Mouse (Mus musculus) neural tube, embryonic 11.5 days (tissue): ENCODE data around the gene 6430548M08Rik. TPM values are rescaled to one million over a fixed set of nuclear protein-coding genes. Genes with fewer than 3 reads are reported as not detected.

ENCODE experiments used
- ATAC-seq: fragments of 200-750 bp; cut with Nextera tagmentation; 2 replicates; pipeline ENCODE4 v1.8.0; 2017; ENCODE audit warnings: moderate number of reproducible peaks, mild to moderate bottlenecking, moderate TSS enrichment, moderate library complexity; ENCODE audit not compliant: insufficient read depth, low FRiP score, low TSS enrichment
- DNase-seq: peaks from one replicate; pipeline ENCODE4 v3.0.0-alpha.2; 2015; ENCODE audit warnings: low spot score
- H3K27ac ChIP-seq: fragments of 300-500 bp; sonication (generic); 2 replicates; pipeline ENCODE4 v1.5.1; 2014; ENCODE audit warnings: low read depth, mild to moderate bottlenecking, low read length
- H3K27me3 ChIP-seq: fragments of 300-500 bp; sonication (generic); 2 replicates; pipeline ENCODE4 v1.6.1; 2014; ENCODE audit warnings: mild to moderate bottlenecking, low read length, mixed read lengths; ENCODE audit not compliant: control insufficient read depth, insufficient read depth
- H3K36me3 ChIP-seq: fragments of 300-500 bp; sonication (generic); 2 replicates; pipeline ENCODE4 v1.6.1; 2014; ENCODE audit warnings: mild to moderate bottlenecking, low read length, moderate library complexity, mixed read lengths; ENCODE audit not compliant: control insufficient read depth, insufficient read depth
- H3K4me1 ChIP-seq: fragments of 300-500 bp; sonication (generic); 2 replicates; pipeline ENCODE4 v1.6.1; 2014; ENCODE audit warnings: low read length, mixed read lengths; ENCODE audit not compliant: control insufficient read depth, insufficient read depth
- H3K4me2 ChIP-seq: fragments of 300-500 bp; sonication (generic); 2 replicates; pipeline ENCODE4 v1.6.1; 2014; ENCODE audit warnings: low read depth, mild to moderate bottlenecking, moderate library complexity
- H3K4me3 ChIP-seq: fragments of 300-500 bp; sonication (generic); 2 replicates; pipeline ENCODE4 v1.5.1; 2014; ENCODE audit warnings: low read depth, low read length
- H3K9ac ChIP-seq: fragments of 300-500 bp; sonication (generic); 2 replicates; pipeline ENCODE4 v1.6.1; 2014; ENCODE audit warnings: mild to moderate bottlenecking, low read length
- H3K9me3 ChIP-seq: fragments of 300-500 bp; sonication (generic); 2 replicates; pipeline ENCODE4 v1.6.1; 2016; ENCODE audit warnings: low read length; ENCODE audit not compliant: control insufficient read depth
- WGBS: fragments of 180-500 bp; shearing (Covaris S2); extraction: QIAGEN DNeasy Blood & Tissue Kit; methylation state at CpG from one replicate; pipeline ENCODE4 v1.1.7; 2014; 5-methylcytosine and 5-hydroxymethylcytosine counted together
- polyA plus RNA-seq: library from polyadenylated mRNA; unstranded; fragments of >200 nt; fragmentation: Nextera tagmentation; extraction: Ambion mirVana; gene quantifications from 2 replicates; pipeline ENCODE4 v1.2.1, GENCODE M21; 2014

Gene 6430548M08Rik
- polyA plus RNA-seq: 12.0 and 13.7 TPM in 2 replicates

DNA sequence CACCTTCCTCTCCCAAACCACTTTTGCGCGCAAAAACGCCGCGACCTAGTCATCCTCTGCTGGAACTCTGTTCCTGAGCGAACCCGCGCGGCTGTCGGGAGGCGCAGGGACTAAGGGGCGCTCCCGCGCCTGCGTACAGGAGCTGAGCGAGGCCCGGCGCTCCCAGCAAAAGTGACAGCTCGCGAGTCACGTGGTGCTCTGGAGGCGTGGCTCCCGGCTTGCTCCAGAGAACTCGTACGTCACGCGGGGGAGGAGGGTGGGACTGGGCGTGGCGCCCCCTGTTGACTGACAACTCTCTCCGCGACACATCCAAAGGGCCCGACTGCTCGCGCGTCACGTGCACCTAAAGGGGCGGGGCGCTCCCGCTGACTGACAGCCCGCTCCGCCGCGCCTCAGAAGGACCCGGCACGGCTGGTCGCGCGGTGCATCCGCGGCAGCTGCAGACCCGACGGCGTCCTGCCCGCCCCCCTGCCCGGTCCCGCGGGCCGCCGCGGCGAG lies at the start of gene 6430548M08Rik:
6430548M08Rik (plus strand) TSS at position 395 of the 498 bp plus-strand sequence.
- Histone ChIP-seq H3K27ac (peak within 1 kb of the TSS; percentile 67), H3K9ac (peak within 1 kb of the TSS; percentile 66), H3K4me3 (peak within 1 kb of the TSS; percentile 59), H3K9me3 (no peaks in the 10 kb centered on the region), H3K4me1 (peaks cover 5% of the 10 kb centered on the region), H3K4me2 (peak within 1 kb of the TSS; percentile 83), H3K36me3 (no peaks in the 10 kb centered on the region), H3K27me3 (peaks cover 15% of the 10 kb centered on the region)
- ATAC-seq (peak; percentile 94), DNase-seq (peak; percentile 100)
- WGBS: under 1% methylated on average over 56 of the region's 61 CpGs

DNA sequence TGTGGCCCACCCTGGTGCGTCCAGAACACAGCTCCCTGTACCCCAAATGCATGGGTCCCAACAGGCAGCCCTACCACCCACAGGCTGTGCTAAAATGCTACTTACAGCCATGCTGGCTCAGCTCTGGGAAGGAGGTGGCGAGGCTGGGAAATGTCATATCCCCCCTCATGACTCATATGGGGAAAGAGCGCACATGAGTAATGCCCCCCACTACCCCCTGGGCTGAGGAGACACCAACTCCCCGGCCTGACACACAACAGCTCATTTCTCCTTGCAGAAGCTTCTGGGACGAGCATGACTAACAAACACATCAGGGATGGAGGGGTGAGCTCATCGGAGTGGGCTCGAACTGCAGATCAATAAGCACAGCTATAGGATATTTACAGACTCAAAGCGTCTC lies 48.3 kb upstream of the 6430548M08Rik start:
- H3K4me2 ChIP-seq: no peak overlapping the region
- no peaks in the 10 kb centered on the region for H3K27me3 ChIP-seq
- no peak for DNase-seq
- H3K9me3 ChIP-seq: no peaks in the 10 kb centered on the region
- 89% methylated on average over 8 of the region's 8 CpGs for WGBS
- H3K9ac ChIP-seq: no peak overlapping the region
- no peaks in the 10 kb centered on the region for H3K4me1 ChIP-seq
- no peak overlapping the region for H3K27ac ChIP-seq
- no peaks in the 10 kb centered on the region for H3K36me3 ChIP-seq
- ATAC-seq: no peak
- no peak overlapping the region for H3K4me3 ChIP-seq

DNA sequence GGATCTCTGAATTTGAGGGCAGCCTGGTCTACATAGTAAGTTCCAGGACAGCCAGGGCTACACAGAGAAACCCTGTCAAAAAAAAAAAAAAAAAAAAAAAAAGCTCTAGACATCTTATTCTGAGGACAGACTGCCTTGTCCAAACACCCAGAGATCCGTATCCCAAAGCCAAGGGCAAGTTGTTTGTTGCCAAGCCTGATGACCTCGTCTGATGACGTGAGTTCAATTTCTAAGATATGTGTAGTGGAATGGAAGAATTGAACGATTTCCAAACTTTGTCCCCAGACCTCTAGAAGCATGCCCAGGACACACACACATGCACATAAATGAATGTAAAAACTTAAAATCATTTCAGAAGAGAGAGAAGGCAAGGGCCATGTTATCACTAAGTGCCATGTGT lies 47.7 kb upstream of the 6430548M08Rik start:
- ATAC-seq (no peak), DNase-seq (no peak)
- Histone ChIP-seq H3K9me3 (no peaks in the 10 kb centered on the region), H3K27me3 (no peaks in the 10 kb centered on the region), H3K27ac (no peak overlapping the region), H3K9ac (no peak overlapping the region), H3K4me1 (no peaks in the 10 kb centered on the region), H3K4me3 (no peak overlapping the region), H3K4me2 (no peak overlapping the region), H3K36me3 (no peaks in the 10 kb centered on the region)
- 88% methylated on average over 4 of the region's 4 CpGs for WGBS

DNA sequence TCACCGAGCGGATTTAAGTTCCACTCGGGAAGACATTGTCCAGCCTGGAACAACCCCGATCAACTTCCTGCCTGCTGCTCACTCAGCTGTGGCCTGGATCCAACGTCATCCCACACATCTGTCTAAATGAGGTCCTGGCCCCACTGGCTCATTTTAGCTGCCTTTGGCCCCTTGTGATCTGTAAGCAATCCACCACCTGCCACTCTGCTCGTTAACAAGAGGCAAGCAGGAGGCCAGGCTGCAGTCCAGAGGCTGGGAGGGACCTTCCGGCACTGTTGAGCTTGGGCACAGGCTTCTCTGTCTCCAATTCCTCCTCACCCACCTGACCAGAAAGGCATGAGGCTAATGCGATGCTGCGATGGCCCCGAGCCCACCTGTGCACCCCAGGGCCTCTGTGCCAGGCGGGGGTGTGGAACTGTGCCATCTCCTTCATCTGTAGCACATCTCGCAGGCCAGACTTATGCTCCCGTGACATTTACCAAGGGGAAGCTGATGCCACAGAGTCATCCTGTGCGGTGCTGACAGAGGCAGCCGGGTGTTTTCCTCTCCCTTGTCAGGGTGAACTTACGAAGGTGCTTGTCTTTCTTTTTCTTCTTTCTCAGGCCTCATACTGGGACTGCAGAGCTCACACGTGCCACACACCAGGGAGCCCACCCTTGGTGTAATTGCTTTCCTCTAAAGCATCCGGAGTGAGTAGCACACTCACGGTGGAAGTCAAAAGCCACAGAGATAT lies 45.9 kb upstream of the 6430548M08Rik start:
- Histone ChIP-seq H3K4me3 (no peak overlapping the region), H3K9ac (no peak overlapping the region), H3K27me3 (no peaks in the 10 kb centered on the region), H3K4me2 (no peak overlapping the region), H3K36me3 (no peaks in the 10 kb centered on the region), H3K9me3 (no peaks in the 10 kb centered on the region), H3K27ac (no peak overlapping the region), H3K4me1 (no peaks in the 10 kb centered on the region)
- no peak for DNase-seq
- no peak for ATAC-seq
- 58% methylated on average over 19 of the region's 19 CpGs for WGBS

DNA sequence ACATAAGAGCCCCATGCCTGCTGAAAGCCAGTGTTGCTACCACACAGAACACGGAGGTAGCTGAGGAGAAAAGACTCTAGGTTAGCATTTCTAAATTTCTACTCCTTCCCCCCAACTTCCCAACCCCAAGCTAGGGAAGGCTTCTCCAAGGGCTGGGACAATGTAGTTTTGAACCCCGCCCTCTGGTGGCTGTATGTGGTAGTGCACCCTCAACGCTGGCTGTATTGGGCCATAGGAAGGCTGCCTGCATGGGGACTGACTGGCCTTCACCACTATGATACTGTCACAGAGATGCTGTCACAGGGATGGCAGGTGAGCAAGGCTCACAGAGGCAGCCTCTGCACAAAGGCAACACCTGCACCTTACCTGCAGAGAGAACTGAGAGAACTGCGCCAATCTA lies 42.3 kb upstream of the 6430548M08Rik start:
- Histone ChIP-seq H3K27ac (no peak overlapping the region), H3K27me3 (no peaks in the 10 kb centered on the region), H3K4me1 (no peaks in the 10 kb centered on the region), H3K36me3 (no peaks in the 10 kb centered on the region), H3K4me2 (no peak overlapping the region), H3K9me3 (no peaks in the 10 kb centered on the region), H3K4me3 (no peak overlapping the region), H3K9ac (no peak overlapping the region)
- 25% methylated on average over 4 of the region's 4 CpGs for WGBS
- ATAC-seq (no peak), DNase-seq (peak; percentile 85)

DNA sequence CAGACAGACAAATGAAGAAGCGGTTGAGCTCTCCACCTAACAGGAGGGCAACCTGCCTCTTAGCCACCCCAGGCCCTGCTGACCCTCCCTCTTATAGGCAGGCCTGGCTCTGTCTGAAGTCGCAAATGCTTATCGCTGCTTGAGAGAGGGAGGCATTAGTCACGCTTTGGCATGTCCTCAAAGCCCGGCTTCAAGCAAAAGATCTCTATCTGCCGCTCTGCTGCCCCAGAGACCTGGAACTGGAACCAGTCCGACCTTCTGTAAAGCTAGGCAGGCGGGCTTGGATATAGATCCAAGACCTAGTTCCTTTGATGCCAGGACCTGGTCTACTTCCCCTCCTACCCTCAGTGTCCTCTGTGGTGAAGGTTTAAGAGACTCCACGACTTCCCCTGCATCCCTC lies 41.7 kb upstream of the 6430548M08Rik start:
- Histone ChIP-seq H3K4me2 (no peak overlapping the region), H3K4me3 (no peak overlapping the region), H3K27ac (no peak overlapping the region), H3K36me3 (no peaks in the 10 kb centered on the region), H3K9me3 (no peaks in the 10 kb centered on the region), H3K27me3 (no peaks in the 10 kb centered on the region), H3K4me1 (no peaks in the 10 kb centered on the region), H3K9ac (no peak overlapping the region; the same call in 1 of the 2 replicates)
- ATAC-seq: no peak
- 69% methylated on average over 9 of the region's 9 CpGs for WGBS
- no peak for DNase-seq

DNA sequence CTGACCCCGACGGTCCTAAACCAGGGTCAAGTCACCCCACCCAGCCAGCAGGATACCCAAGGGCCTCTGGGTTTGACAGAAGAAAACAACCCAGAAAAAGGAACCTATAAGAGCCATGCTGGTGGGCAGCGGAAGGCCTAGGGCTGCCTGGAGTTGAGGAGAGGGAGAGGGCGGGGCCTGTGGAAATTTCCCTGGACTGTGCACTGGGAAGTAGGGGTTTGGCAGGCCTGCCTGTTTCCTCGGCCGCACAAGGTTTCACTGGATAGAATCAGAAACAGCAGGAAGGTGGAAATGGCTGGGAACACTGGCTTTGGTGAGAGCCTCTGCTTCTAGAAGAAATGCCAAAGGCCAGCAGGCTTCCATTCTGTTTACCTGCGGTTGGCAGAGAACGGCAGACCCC lies 41.1 kb upstream of the 6430548M08Rik start:
- Histone ChIP-seq H3K4me3 (no peak overlapping the region), H3K27ac (no peak overlapping the region), H3K4me2 (no peak overlapping the region), H3K9me3 (no peaks in the 10 kb centered on the region), H3K36me3 (no peaks in the 10 kb centered on the region), H3K27me3 (no peaks in the 10 kb centered on the region), H3K4me1 (no peaks in the 10 kb centered on the region), H3K9ac (no peak overlapping the region)
- ATAC-seq: no peak
- 87% methylated on average over 8 of the region's 8 CpGs for WGBS
- no peak for DNase-seq

DNA sequence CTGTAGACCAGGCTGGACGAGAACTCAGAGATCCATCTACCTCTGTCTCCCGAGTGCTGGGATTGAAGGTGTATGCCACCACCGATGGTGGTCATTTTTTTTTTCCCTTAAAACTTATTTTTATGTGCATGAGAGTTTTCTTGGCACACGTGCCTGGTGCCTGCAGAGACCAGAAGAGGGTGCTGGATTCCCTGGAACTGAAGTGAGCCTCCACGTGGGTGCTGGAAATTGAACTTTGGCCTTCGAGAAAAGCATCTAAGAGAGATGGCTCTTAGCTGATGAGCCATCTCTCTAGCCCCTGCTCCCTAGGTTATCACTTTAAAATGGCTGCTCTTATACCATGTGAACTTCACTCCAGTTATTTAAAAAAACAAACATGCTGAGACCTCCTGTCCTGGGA lies 39.4 kb upstream of the 6430548M08Rik start:
- Histone ChIP-seq H3K4me3 (no peak overlapping the region), H3K27ac (no peak overlapping the region), H3K36me3 (no peaks in the 10 kb centered on the region), H3K4me1 (no peaks in the 10 kb centered on the region), H3K27me3 (no peaks in the 10 kb centered on the region), H3K9me3 (no peaks in the 10 kb centered on the region), H3K4me2 (no peak overlapping the region), H3K9ac (no peak overlapping the region)
- WGBS: 72% methylated on average over 6 of the region's 6 CpGs
- ATAC-seq: no peak
- no peak for DNase-seq

DNA sequence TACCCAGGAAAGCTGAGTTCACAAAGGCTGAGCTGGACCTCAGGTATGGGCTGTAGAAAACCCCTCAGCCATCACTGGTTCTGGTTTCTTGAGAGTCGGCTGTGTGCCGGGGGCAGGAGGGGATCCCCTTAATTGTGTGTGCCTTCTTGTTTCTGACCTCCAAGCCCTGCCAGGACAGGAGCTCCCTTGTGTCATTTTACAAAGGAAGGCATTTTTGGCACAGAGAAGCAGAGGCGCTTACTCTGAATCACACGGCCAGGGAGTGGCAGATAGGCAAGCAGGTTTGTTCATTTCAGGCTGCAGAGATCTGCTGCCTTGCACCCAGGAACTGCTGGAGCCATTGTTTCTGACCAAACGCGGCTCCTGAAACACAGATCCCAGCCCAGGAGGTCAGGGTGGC lies 38.6 kb upstream of the 6430548M08Rik start:
- H3K4me2 ChIP-seq: no peak overlapping the region
- 64% methylated on average over 6 of the region's 6 CpGs for WGBS
- no peaks in the 10 kb centered on the region for H3K4me1 ChIP-seq
- no peak overlapping the region for H3K9ac ChIP-seq
- no peaks in the 10 kb centered on the region for H3K9me3 ChIP-seq
- ATAC-seq: no peak
- H3K36me3 ChIP-seq: no peaks in the 10 kb centered on the region
- H3K27me3 ChIP-seq: no peaks in the 10 kb centered on the region
- H3K4me3 ChIP-seq: no peak overlapping the region
- H3K27ac ChIP-seq: no peak overlapping the region
- DNase-seq: no peak
